Mouse (Mus musculus): ENCODE data around the gene Itga4. TPM values are rescaled to one million over a fixed set of nuclear protein-coding genes. Genes with fewer than 3 reads are reported as not detected.

The Itga4 gene
- polyA plus RNA-seq, 1 experiment from 2014 or later = 2.7 TPM

DNA sequence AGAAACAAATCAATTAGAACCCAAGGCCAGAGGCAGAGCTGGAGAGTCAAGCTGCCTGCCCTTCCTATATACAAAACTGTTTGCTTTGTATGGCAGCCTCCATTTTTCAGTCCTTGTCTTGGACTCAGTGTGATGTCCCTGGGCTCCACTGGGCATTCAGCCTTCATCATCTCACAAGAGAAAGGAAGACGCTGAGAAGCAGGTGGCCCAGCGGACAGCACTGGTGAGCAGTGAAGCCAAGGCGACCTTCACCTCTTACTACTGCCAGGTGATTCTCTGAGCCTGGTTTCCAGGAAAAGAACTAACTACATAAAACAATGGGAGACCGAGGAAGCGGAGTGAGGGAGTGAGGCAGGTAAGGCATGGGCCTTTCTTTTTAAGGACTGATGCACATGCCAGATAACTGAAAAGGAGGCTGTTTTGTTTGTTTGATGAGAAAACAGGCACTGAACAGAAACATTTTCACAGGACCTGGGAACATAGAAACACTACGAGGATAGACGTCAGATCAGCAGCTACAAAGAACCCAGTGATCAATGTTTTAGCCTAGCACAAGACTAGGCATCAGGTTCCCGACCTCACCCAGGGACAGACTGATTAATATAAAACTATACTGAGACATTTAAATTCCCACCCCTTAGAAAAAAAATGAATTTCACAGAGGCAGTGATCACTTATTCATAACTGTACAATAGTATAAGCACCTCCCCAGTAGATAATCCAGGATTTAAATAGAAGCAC lies 123.3 kb downstream of the Itga4 start:
- Histone ChIP-seq H3K4me1 (replicated peaks) (no peaks in the 10 kb centered on the region), H3K27ac (no peak overlapping the region), H3K9me3 (replicated peaks) (no peaks in the 10 kb centered on the region), H3K4me2 (no peak overlapping the region), H3K4me3 (no peak overlapping the region), H3K36me3 (no peaks in the 10 kb centered on the region), H3K27me3 (no peaks in the 10 kb centered on the region), H3K9ac (no peak overlapping the region)
- no peak for ATAC-seq (replicated peaks; ENCODE audit: insufficient number of reproducible peaks, insufficient read depth, low FRiP score, low read depth)
- WGBS = 75% methylated on average over 8 of the region's 8 CpGs

DNA sequence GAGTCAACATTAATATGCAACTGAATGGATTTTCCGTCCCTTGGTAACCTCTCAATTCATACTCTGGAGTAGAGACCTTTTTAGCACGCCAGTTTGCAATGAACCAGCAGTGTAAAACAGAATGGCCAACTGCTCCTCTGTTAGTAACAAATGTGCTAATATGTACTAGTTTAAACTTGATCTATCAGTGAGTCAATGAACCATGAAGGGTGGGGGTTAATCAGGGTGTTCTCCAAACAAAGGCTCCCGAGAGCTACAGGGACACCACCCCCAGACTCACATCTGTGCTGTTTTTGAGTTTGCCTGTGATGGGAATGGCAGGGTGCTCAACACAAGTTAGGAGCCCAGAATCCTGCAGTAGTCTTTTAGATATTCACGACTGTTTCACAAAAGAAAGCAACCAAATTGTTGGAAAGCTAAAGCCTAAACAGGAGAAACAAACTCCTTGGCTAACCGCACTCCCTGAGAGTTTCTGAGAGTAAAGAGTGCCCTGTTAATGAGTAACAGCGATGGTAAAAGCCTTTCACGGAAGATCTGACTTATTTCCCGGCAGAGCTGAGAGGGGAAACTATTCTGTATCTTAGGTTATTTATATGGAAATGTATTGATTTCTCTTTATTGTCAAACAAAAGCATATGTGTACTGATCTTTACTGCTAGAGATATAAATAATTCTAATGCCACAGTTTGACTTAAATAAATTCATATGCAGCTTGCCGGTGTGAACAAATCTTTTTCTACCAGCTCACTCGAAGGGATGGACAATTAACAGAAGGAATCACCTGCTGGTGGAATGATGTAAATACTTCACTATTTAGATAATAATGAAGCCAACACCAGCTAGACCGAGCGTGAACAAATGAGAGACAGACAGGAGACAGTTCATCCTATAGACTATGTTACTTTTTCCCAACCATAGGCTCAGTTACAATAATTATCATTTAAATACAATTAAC lies 124.1 kb downstream of the Itga4 start:
- Histone ChIP-seq H3K27ac (no peak overlapping the region), H3K4me3 (no peak overlapping the region), H3K27me3 (no peaks in the 10 kb centered on the region), H3K36me3 (no peaks in the 10 kb centered on the region), H3K9ac (no peak overlapping the region), H3K4me2 (no peak overlapping the region), H3K4me1 (replicated peaks) (no peaks in the 10 kb centered on the region), H3K9me3 (replicated peaks) (no peaks in the 10 kb centered on the region)
- no peak for ATAC-seq (replicated peaks; ENCODE audit: insufficient number of reproducible peaks, insufficient read depth, low FRiP score, low read depth)
- 51% methylated on average over 12 of the region's 12 CpGs for WGBS

Other genes starting within 250 kb of the Itga4 start
- 0.08 TPM in 1 of 2 replicates, not detected in the other for gene Neurod1, start 201.3 kb downstream of the Itga4 start, polyA plus RNA-seq (2015; fragmentation: Nextera tagmentation; extraction: Ambion mirVana)
- gene Cerkl, start 201.4 kb downstream of the Itga4 start, polyA plus RNA-seq (2015; fragmentation: Nextera tagmentation; extraction: Ambion mirVana) = 0.42 and 1.7 TPM in 2 replicates

Data from heart, embryonic 15.5 days (tissue).